Mouse (Mus musculus) MEL (cell line): ENCODE results near the gene Aak1. TPM values are rescaled to one million over a fixed set of nuclear protein-coding genes. Genes with fewer than 3 reads are reported as not detected.

ENCODE experiments used
- DNase-seq: peaks from one replicate; pipeline ENCODE4 v3.0.0; 2011; ENCODE audit warnings: low read depth, low spot score
- H3K27ac ChIP-seq: 2 replicates; pipeline ENCODE4 v1.5.1; 2012; ENCODE audit warnings: low read depth, mild to moderate bottlenecking, control low read depth, low read length, moderate library complexity; ENCODE audit not compliant: control insufficient read depth
- H3K27me3 ChIP-seq, 2 experiments: fragments of 150-350 bp in 1 of 2; sonication (generic) in 1 of 2; 2 replicates each; pipeline ENCODE4 v1.6.1; 2012; ENCODE audit warnings: low read length in 2 of 2, mild to moderate bottlenecking in 2 of 2, improper control_type of control experiment in 1 of 2, moderate library complexity in 1 of 2; ENCODE audit not compliant: insufficient read depth in 2 of 2, control insufficient read depth in 1 of 2
- H3K36me3 ChIP-seq, 2 experiments: 2 replicates each; pipeline ENCODE4 v1.6.1; 2012 to 2014; ENCODE audit warnings: low read length in 2 of 2, improper control_type of control experiment in 1 of 2, inconsistent platforms in 1 of 2, mild to moderate bottlenecking in 1 of 2; ENCODE audit not compliant: insufficient read depth in 2 of 2, control insufficient read depth in 1 of 2
- H3K4me1 ChIP-seq, 2 experiments: fragments of 150-350 bp in 1 of 2; sonication (generic) in 1 of 2; 2 replicates each; pipeline ENCODE4 v1.6.1; 2012; ENCODE audit warnings: low read length in 2 of 2, improper control_type of control experiment in 1 of 2, mild to moderate bottlenecking in 1 of 2; ENCODE audit not compliant: insufficient read depth in 2 of 2, control insufficient read depth in 1 of 2
- H3K4me3 ChIP-seq, 2 experiments: fragments of 150-350 bp in 1 of 2; sonication (generic) in 1 of 2; 2 replicates each; pipeline ENCODE4 v1.5.1; 2012; ENCODE audit warnings: low read depth in 2 of 2, low read length in 2 of 2, mild to moderate bottlenecking in 2 of 2, moderate library complexity in 2 of 2, control low read depth in 1 of 2, improper control_type of control experiment in 1 of 2; ENCODE audit not compliant: control insufficient read depth in 1 of 2, insufficient read depth in 1 of 2
- H3K79me2 ChIP-seq: 2 replicates; pipeline ENCODE4 v1.6.1; 2012; ENCODE audit warnings: mild to moderate bottlenecking, low read length, moderate library complexity; ENCODE audit not compliant: control insufficient read depth, poor library complexity, insufficient read depth
- H3K9ac ChIP-seq: 2 replicates; pipeline ENCODE4 v1.6.1; 2012; ENCODE audit warnings: low read depth, mild to moderate bottlenecking, control low read depth, low read length, moderate library complexity; ENCODE audit not compliant: control insufficient read depth, poor library complexity, severe bottlenecking
- H3K9me3 ChIP-seq: fragments of 150-350 bp; sonication (generic); replicated peaks from 2 replicates; pipeline ENCODE4 v1.6.1; 2012; ENCODE audit warnings: mild to moderate bottlenecking, low read length, improper control_type of control experiment, moderate library complexity; ENCODE audit not compliant: insufficient read depth
- BHLHE40 ChIP-seq: IDR thresholded peaks from 2 replicates; pipeline ENCODE4 v1.6.1; 2012; ENCODE audit warnings: low read depth, mild to moderate bottlenecking, inconsistent platforms, low read length, improper control_type of control experiment, borderline replicate concordance
- CHD1 ChIP-seq: IDR thresholded peaks from 2 replicates; pipeline ENCODE4 v1.6.1; 2012; ENCODE audit warnings: low read depth, mild to moderate bottlenecking, inconsistent platforms, low read length, improper control_type of control experiment
- CHD2 ChIP-seq: IDR thresholded peaks from 2 replicates; pipeline ENCODE4 v1.6.1; 2011; ENCODE audit warnings: low read length, improper control_type of control experiment
- E2F4 ChIP-seq: IDR thresholded peaks from 2 replicates; pipeline ENCODE4 v1.6.1; 2011; ENCODE audit warnings: low read depth, low read length, improper control_type of control experiment, borderline replicate concordance
- EP300 ChIP-seq, 2 experiments: IDR thresholded peaks; 2 replicates each; pipeline ENCODE4 v1.6.1; 2011; ENCODE audit warnings: improper control_type of control experiment in 2 of 2, low read length in 2 of 2, low read depth in 1 of 2, mild to moderate bottlenecking in 1 of 2
- ETS1 ChIP-seq: IDR thresholded peaks from 2 replicates; pipeline ENCODE4 v1.6.1; 2012; ENCODE audit warnings: low read depth, mild to moderate bottlenecking, inconsistent platforms, low read length, improper control_type of control experiment, moderate library complexity
- GABPA ChIP-seq: IDR thresholded peaks from 2 replicates; pipeline ENCODE4 v1.6.1; 2012; ENCODE audit warnings: low read depth, mild to moderate bottlenecking, inconsistent platforms, low read length, improper control_type of control experiment, moderate library complexity
- HCFC1 ChIP-seq: IDR thresholded peaks from 2 replicates; pipeline ENCODE4 v1.6.1; 2012; ENCODE audit warnings: low read depth, mild to moderate bottlenecking, inconsistent platforms, low read length, improper control_type of control experiment, moderate library complexity
- JUND ChIP-seq: IDR thresholded peaks from 2 replicates; pipeline ENCODE4 v1.6.1; 2011; ENCODE audit warnings: low read depth, mild to moderate bottlenecking, improper control_type of control experiment, low read length
- KAT2A ChIP-seq: conservative IDR thresholded peaks from 2 replicates; pipeline ENCODE4 v1.6.1; 2012; ENCODE audit warnings: low read depth, low read length, improper control_type of control experiment, inconsistent platforms
- MAFK ChIP-seq: IDR thresholded peaks from 2 replicates; pipeline ENCODE4 v1.6.1; 2011; ENCODE audit warnings: low read depth, mild to moderate bottlenecking, low read length, improper control_type of control experiment, borderline replicate concordance
- MAZ ChIP-seq: IDR thresholded peaks from 2 replicates; pipeline ENCODE4 v1.6.1; 2012; ENCODE audit warnings: low read depth, mild to moderate bottlenecking, inconsistent platforms, low read length, improper control_type of control experiment
- MEF2A ChIP-seq: IDR thresholded peaks from 2 replicates; pipeline ENCODE4 v1.6.1; 2014; ENCODE audit warnings: low read depth, mild to moderate bottlenecking, inconsistent platforms, low read length, improper control_type of control experiment; ENCODE audit not compliant: poor library complexity, insufficient replicate concordance, severe bottlenecking; ENCODE audit errors: extremely low read depth
- MXI1 ChIP-seq: IDR thresholded peaks from 2 replicates; pipeline ENCODE4 v1.6.1; 2011; ENCODE audit warnings: mild to moderate bottlenecking, low read depth, low read length, improper control_type of control experiment
- NELFE ChIP-seq: IDR thresholded peaks from 2 replicates; pipeline ENCODE4 v1.6.1; 2011; ENCODE audit warnings: low read depth, low read length, improper control_type of control experiment
- RAD21 ChIP-seq: IDR thresholded peaks from 2 replicates; pipeline ENCODE4 v1.6.1; 2011; ENCODE audit warnings: mild to moderate bottlenecking, low read depth, low read length, improper control_type of control experiment
- TAL1 ChIP-seq: IDR thresholded peaks from 2 replicates; pipeline ENCODE4 v1.6.1; 2012; ENCODE audit warnings: mild to moderate bottlenecking, inconsistent platforms, low read length, moderate library complexity, mixed read lengths
- TBP ChIP-seq: IDR thresholded peaks from 2 replicates; pipeline ENCODE4 v1.8.0; 2011; ENCODE audit warnings: low read depth, low read length, improper control_type of control experiment
- TCF12 ChIP-seq: IDR thresholded peaks from 2 replicates; pipeline ENCODE4 v1.6.1; 2014; ENCODE audit warnings: low read depth, mild to moderate bottlenecking, inconsistent platforms, low read length, improper control_type of control experiment, moderate library complexity
- UBTF ChIP-seq: IDR thresholded peaks from 2 replicates; pipeline ENCODE4 v1.6.1; 2012; ENCODE audit warnings: low read depth, mild to moderate bottlenecking, inconsistent platforms, low read length, improper control_type of control experiment, moderate library complexity, borderline replicate concordance; ENCODE audit not compliant: insufficient read depth
- USF1 ChIP-seq: IDR thresholded peaks from 2 replicates; pipeline ENCODE4 v1.6.1; 2014; ENCODE audit warnings: low read depth, mild to moderate bottlenecking, inconsistent platforms, low read length, improper control_type of control experiment, moderate library complexity
- ZC3H11A ChIP-seq: IDR thresholded peaks from 2 replicates; pipeline ENCODE4 v1.6.1; 2012; ENCODE audit warnings: low read depth, mild to moderate bottlenecking, inconsistent platforms, low read length, improper control_type of control experiment
- ZKSCAN1 ChIP-seq: IDR thresholded peaks from 2 replicates; pipeline ENCODE4 v1.6.1; 2012; ENCODE audit warnings: low read depth, mild to moderate bottlenecking, inconsistent platforms, low read length, improper control_type of control experiment, moderate library complexity
- ZMIZ1 ChIP-seq: IDR thresholded peaks from 2 replicates; pipeline ENCODE4 v1.6.1; 2012; ENCODE audit warnings: low read depth, mild to moderate bottlenecking, inconsistent platforms, low read length, improper control_type of control experiment, moderate library complexity
- ZNF384 ChIP-seq: IDR thresholded peaks from 2 replicates; pipeline ENCODE4 v1.6.1; 2012; ENCODE audit warnings: low read depth, mild to moderate bottlenecking, inconsistent platforms, low read length, improper control_type of control experiment
- polyA plus RNA-seq, 2 experiments: library from polyadenylated mRNA; stranded (reverse) in 1 of 2; unstranded in 1 of 2; fragments of >175 nt in 1 of 2; fragments of >200 nt in 1 of 2; gene quantifications; 2 replicates each; pipeline versions ENCODE4 v1.2.1 to v1.2.4; 2012; ENCODE audit warnings: low replicate concordance in 2 of 2, low read depth in 1 of 2; ENCODE audit not compliant: insufficient read length in 2 of 2, insufficient read depth in 1 of 2, missing spikeins in 1 of 2
- total RNA-seq: library from RNA; depleted of rRNA; stranded (reverse); fragments of 300-350 nt; gene quantifications from 2 replicates; pipeline ENCODE4 v1.2.3, GENCODE M21; 2012

Gene Aak1
- total and polyA plus RNA-seq, 3 experiments: 6.4 to 353 (median 25.4) TPM

DNA sequence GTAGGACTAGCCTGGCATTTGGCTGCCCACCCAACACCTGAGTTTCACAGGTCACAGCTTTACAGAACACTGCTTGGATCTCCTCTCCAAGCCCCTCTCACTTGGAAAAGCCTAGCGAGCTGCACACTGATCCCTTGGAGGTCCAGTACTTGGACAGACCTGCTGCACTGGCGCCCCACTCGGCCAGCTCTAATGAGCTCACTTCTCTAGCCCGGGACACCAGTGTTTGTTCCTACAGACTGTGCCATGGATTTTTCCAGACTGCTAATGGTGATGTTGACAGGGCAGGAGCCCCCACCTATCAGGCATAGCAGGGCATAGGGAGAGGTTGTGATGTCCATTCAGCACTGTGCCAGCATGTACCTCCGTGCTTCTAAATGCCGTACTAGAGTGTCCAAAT lies 48.2 kb downstream of the Aak1 start:
- no peaks in the 10 kb centered on the region for H3K4me1 ChIP-seq
- H3K79me2 ChIP-seq: no peaks in the 10 kb centered on the region; the same call in 1 of the 2 replicates
- H3K9ac ChIP-seq: no peak overlapping the region
- DNase-seq: no peak
- H3K9me3 ChIP-seq: no peaks in the 10 kb centered on the region
- TF ChIP-seq MXI1 (no peak), NELFE (no peak), ZNF384 (no peak), TAL1 (no peak), UBTF (no peak), MAFK (no peak), JUND (no peak), MAZ (no peak), EP300 (IDR thresholded peaks at IDR 0.05; ENCODE audit: low read depth in 1 of 2, low read length in 2 of 2) (no peak), ZKSCAN1 (no peak), TCF12 (no peak), USF1 (no peak)
- H3K36me3 ChIP-seq: peaks cover 0 to 9% of the 10 kb centered on the region in 2 experiments; a peak in 2 of 4 replicates
- no peak overlapping the region for H3K27ac ChIP-seq
- no peak overlapping the region for H3K4me3 ChIP-seq
- H3K27me3 ChIP-seq: no peaks in the 10 kb centered on the region

- TF ChIP-seq ZC3H11A (no peak), KAT2A (no peak), GABPA (no peak), BHLHE40 (no peak), CHD2 (no peak), MEF2A (no peak), HCFC1 (no peak), RAD21 (no peak), CHD1 (no peak), TBP (no peak), ZMIZ1 (no peak), MAZ (no peak), E2F4 (no peak), ETS1 (no peak)
- Histone ChIP-seq H3K4me3 (no peak overlapping the region), H3K79me2 (peaks cover 2% of the 10 kb centered on the region; the same call in 1 of the 2 replicates), H3K27me3 (no peaks in the 10 kb centered on the region), H3K9me3 (no peaks in the 10 kb centered on the region), H3K4me1 (no peaks in the 10 kb centered on the region), H3K27ac (no peak overlapping the region), H3K36me3 (peaks cover 0 to 8% of the 10 kb centered on the region in 2 experiments; a peak in 2 of 4 replicates), H3K9ac (no peak overlapping the region)
- DNase-seq: no peak
These were observed 49.7 kb downstream of the Aak1 start for GRCm38 (mm10) chr6:86899053-86899452.
